Mouse (Mus musculus): ENCODE results near the gene Tmem190.

DNA sequence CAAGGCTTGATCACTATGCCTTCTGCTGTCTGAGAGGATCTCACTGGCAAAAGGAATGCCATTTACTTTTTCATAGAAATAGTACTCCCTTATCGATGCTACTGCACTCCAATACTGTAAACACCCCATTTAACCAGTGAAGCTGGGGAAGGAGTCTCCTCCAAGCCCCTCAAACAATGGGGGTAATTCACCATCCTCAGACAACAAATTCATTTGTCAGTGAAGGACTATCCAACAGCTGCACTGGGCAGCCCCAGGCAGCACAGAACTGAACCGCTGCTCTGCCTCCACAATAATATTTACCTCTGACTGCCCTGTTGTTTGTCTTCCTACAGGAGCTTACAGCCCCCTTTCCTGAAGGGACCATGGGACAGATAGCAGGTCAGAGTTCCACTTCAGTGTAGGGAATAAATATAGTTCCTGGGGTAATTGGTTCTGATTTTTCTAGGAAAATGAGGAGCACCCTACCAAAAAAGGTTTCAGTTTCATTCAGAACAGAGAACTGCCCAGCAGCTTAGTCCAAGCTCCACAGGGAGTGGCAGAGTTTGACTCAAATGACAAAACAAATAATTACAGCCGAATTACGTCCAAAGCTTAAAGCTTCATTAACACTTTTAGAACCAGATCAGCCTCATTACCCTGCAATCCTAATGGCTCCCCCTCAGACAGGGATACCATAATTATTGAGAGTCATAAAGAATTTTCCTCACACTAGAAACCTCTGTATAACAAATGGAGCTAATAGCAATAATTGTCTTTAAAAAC is 17.6 kb upstream of the Tmem190 start:
- no peak for TF ChIP-seq CTCF (IDR thresholded peaks at IDR 0.05; ENCODE audit: low read depth, low read length)
- TF ChIP-seq GATA1 (IDR thresholded peaks at IDR 0.05; ENCODE audit: borderline replicate concordance, low read length) = no peak
- TF ChIP-seq TAL1 (conservative IDR thresholded peaks at IDR 0.05; ENCODE audit: low read depth, low read length) = no peak
- TF ChIP-seq POLR2AphosphoS5 (IDR thresholded peaks at IDR 0.05; ENCODE audit: insufficient replicate concordance, low read depth, low read length) = no peak

All from G1E (cell line).